Mouse (Mus musculus) retina, adult 2 months (tissue): ENCODE data around the gene Sftpa1.

Experiments
- DNase-seq: peaks from one replicate; pipeline ENCODE4 v3.0.0-alpha.2; 2012; ENCODE audit warnings: low read depth, low spot score

The Sftpa1 gene

DNA sequence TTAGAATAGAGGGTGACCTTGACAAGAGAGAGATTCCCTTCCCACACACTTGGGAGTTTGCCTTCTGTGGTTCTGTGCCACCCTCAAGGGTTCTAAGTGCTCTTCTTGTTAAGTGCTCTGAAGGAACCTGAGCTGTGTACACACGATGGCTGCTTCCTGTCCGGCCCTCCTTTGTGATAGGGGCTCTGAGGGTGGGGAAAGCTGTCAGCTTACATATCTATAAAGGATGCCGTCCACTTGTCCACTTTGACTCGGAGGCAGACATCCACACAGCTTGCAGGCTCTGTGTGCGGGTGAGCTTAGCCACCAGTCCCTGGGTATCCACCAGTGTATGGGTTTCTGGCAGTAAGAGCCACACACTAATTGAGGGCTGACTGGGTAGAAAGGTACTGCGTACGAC, at the start of gene Sftpa1:
Gene Sftpa1, plus strand, starts transcription at position 243 of the 400 bp plus-strand sequence.
- DNase-seq, result no peak

DNA sequence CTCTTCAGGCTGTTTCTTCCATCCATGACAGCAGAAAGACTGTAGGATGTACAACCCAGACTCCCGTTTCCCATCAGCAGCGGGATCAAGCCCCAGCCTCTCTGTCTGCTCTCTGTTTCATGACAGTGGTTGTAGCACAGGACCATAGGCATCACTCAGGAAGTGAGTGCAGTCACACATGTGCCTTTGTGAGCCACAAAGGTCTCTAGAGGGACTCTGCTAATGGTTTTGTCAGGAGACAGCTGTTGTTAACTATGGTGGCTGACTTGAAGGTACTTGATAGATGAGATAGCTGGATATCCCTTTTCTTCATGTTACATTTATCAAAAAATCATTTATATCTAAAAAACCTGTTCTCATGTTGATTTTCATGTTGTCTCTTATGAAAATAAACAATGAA, 49.2 kb upstream of the Sftpa1 start:
- DNase-seq, result no peak

DNA sequence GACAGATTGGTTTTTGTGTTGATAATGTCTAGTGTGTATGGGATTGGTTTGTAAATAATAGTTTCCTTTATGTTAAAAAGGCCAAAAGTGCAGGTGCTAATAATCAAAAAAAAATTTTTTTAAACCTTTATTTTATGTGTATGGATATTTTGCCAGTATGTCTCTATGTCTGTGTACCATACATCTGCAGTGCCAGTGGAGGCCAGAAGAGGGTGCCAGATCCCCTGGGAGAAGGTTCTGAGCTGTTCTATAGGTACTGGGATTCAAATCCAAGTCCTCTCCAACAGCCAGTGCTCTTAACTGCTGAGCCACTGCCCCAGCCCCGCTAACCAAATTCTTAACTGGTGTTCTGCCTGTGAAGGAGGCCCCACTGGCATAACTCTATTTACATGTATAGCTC, 44.1 kb upstream of the Sftpa1 start:
- DNase-seq, result no peak

DNA sequence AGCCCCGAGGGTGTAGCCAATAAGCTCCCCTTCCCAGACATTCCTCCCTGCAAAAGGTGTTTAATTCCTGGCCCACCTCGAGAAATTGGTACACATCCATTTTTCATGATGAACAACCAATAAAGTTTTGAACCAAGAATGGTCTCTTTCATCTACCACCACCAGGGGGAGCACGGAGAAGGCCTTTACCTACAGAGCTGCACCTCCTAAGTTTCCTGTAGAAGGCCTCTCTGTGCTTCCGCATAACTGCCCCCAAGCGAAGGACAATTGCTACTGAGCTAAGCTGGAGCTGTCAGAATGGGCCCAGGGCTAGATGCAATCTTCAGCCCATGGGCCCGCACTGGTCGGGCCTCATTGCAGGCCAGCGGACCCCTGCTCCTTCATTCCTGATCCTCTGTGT, 40.8 kb upstream of the Sftpa1 start:
- no peak for DNase-seq

DNA sequence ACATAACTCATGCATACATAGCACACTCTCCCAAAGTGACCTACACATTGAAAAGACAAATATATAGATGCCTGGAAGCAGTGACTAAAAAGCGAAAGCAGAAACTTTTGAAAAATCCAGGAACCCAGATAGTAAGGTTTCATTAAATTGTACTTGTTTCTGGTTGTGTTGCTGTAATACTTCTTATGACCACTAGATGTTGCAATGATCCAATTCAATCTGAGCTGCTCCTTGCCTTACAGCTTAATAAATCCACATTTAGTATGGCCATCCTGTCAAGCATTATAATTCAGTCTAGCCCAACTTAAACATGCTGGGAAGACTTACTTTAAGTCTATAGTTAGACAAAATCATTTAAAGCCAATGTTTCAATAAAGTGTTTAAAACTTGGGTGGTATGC, 37.5 kb upstream of the Sftpa1 start:
- no peak for DNase-seq

DNA sequence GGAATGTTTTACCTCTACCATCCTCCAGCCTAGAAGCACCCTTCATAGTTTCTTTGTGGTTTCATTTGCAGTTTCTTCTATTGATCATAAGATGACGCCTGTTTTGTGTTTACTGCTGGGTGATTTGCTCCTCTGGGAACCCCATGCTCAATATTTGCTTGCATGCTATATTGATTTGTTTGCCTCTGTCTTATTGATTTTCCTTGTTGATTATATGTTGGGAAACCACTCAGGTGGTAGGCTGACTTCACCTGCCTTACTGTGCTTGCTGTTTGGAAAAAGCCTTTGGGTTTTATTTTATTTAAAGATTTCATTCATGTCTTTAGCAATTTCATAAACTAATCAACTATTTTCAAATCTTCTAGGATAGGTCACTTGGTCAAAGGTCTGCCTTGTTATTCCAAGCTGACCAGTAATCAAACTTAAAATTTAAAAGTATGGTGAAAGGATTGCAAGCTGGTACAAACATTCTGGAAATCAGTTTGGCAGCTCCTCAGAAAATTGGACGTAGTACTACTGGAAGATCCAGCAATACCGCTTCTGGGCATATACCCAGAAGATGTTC, 35.2 kb upstream of the Sftpa1 start:
- no peak for DNase-seq

DNA sequence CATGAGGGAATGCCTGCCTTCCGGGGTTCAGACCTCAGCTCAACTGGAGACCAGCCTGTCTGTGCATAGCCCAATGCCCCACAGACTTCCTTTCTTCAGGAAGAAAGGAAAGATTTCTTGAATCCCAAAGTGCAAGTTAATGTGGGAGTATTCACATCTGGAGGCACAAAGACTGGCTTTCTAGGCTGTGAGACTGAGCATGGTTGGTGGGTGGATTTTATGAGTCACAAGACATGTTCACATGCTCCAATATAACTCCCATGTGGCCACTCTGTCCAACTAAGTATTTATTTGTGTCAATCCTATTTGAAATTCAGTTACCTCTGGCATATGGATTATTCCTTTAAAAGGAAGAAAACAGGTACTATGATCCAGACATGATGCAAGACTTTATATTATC, 32.9 kb upstream of the Sftpa1 start:
- no peak for DNase-seq

DNA sequence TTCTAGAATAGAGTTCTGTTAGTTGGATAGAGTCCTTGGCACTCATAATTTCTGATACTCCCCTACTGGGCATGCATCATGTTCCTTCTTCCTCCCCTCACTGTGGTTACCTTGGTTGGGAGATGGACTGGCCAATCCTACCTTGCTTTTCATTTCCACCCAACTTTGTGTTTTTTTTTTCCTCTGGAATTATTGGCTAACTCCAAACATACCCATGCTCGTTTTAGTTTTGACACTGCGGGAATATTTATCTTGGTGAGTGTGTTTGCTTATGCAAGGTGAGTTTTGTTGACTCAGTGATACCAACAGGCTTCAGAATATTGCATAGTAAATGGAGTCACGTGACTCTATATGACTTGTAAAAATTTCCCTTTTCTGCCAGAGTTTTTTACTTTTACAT, 30.9 kb upstream of the Sftpa1 start:
- no peak for DNase-seq

DNA sequence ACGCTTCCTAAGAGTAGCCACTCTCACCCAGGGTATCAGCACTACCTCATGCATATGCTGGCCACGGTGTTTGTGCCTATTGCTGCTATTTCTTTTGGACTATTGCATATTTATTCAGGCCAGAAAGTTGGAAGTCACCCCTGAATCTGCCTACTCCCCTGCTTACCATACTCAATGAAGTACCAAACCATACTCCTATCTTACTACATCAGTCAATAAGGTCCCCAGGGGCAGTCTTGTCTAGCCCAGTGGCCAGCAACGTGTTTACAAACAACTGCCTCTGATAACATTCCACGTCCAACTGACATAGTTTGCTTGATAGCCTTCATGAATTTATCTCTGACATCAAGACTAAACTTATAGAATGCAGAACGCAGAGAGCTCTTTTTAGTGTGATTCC, 30.3 kb upstream of the Sftpa1 start:
- DNase-seq, result no peak

DNA sequence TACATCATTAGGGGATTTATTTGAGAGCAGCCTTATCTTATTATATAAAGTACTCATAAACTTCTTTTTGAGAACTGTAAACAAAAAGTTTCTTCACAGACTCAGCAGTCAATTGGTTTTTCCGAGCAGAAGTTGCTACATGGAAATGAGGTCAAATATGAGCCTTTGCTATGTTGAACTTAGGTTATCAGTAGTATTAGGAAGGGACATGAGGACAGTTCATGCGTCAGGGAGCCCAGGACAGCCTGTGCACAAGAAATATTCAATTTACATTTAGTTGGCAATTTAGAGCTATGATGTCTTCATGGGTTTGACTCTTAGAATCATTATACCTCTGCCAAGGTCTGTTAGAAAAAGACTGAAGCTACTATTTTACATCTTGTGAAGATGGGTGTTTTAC, 29.3 kb upstream of the Sftpa1 start:
- DNase-seq, result no peak

DNA sequence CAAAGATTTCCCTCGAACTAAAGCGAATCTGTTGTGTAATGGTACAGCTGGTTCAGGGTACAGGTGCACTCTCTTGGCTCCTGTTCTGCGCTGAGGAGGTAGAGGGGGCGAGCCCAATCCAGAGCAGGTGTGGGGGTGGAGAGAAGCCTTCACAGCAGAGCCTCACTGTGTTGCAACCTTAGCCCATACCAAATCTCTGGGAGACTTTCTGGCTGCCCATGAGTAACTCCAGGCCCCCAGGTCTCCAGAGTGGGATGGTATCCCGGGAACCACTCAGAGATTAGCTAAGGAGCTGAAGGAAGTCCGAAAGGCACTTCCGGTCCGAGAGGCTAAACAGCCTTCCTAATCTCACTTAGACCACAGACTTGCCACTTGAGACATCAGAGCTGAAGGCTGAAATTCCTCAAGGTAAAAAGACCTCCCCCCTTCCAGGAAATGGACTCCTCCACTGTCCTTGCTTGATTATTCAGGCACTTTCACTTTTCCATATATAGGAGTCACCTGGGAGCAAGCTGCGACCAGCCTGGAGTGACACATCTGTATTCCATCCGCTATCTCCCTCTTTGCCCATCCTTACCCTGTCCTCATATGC, 26.6 kb upstream of the Sftpa1 start, which contains the start of gene Mat1a:
Gene Mat1a, plus strand, starts transcription at position 183 of the 592 bp plus-strand sequence.
- no peak for DNase-seq

DNA sequence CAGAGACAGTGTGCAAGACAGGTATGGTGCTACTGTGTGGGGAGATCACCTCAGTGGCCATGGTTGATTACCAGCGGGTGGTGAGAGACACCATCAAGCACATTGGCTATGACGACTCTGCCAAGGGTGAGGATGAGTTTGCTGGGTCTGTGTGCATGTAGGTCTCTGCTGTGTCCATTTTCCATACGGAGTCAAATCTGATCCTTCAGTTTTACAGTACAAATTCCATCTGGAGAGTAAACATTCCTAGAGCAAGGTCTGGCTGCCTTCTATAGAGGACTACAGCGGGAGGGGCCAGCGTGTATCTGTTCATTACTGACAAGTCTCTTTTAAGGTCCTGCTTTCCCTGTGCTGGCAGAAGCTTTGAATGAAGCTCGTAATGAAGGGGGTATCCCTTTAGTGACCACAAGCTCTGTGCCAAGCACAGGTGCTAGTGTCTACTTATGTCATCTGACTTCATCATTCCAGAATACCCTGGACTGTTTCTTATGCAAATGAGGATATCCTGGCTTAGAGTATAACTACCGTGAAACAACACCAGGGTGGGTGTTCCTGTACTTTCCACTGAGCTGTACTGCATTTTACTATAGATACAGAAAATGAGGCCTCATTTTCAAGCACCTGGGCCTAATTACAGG, 20.4 kb upstream of the Sftpa1 start:
- no peak for DNase-seq

DNA sequence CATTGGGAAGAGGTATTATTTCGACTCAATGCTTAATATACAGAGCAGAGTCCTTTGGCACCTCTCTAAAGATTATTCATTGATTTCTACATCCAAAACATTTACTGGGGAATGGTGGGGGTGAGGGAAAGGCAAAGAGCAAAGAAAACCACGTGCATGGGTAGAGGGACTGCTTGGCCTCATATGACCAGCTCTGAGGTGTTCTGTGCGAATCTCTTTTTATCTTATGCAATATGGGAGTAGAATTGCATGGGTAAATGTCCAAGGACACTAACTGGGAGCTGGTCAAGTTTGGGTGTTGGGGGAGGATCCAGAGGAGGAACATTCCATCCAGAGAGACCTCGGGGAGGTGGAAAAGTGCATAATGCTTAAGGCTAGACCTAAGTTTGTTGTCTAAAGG, 18.6 kb upstream of the Sftpa1 start:
- no peak for DNase-seq

DNA sequence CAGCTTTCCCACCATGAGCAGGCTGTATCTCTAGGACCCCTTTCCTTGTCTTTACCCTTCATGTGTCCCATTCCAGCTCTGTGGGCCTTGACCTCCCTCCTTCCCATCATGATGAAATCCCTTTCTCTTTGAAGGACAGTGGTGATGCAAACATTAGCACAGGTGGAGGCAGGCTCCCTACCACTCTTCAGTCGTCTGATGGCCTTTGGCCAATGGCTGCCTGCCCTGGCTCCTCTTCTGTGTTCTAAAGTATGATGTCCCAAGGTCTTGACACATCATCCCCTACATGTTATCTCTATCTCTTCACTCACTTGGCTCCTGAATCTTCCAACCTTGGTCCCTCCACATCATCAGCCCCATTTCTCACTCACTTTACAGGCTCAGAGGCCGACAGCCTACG, 15.3 kb upstream of the Sftpa1 start:
- DNase-seq, result no peak

DNA sequence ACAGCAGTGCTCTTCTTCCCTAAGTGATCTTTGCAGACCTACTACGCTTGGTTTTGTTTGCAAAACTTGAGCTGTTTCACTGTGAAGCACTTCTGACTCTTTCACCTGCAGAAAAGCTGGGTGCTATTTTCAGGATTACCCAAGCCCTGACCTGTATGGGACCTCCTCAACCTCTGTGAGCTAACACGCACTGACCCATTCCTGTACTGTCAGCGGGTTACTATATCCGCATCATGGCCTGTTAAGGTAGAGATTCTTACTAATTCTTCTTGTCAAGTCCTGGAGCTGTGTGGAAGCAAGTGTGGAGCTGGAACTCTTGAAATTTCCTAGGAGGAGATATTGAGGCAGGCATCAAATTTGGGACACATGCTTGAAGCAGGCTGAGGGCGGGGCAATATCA, 6.9 kb upstream of the Sftpa1 start:
- DNase-seq, result no peak

DNA sequence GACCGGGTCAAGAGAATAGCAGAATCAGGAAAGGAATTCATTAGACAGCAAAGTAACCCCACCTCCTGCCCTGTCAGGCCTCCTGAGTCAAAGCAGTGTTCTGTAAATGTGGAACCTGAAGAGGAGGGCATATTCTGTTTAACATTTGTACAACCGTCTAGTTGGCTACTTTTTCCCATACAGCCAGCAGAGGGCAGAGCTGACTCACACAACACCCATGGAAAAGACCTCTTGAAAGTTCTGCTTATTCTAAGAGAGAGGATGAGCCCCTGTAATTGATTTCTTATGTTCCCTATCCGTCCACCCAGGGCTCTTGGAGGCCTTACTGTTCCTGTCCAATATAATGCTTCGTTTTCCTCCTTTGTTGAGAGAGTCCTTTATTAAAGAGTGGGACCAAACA, 3.6 kb upstream of the Sftpa1 start:
- DNase-seq, result no peak

DNA sequence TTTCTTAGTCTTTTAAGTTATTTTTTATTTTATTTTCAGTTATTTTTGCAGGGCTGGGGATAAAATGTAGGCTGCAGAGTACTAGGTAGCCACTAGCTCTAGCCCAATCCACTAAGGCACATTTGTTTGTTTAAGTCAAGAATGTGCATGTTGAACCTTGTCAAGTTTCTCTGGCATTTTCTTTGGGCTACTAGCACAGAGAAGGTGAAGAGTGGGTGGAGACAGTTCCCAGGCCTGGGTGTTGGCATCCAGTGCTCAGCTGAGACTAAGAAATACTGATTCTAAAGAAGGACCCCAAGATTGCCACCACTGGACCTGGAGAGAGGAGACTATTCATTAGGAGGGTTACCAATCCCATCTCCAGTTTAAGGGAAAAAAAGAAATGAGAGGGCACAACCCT, 5.4 kb downstream of the Sftpa1 start:
- DNase-seq, result no peak

DNA sequence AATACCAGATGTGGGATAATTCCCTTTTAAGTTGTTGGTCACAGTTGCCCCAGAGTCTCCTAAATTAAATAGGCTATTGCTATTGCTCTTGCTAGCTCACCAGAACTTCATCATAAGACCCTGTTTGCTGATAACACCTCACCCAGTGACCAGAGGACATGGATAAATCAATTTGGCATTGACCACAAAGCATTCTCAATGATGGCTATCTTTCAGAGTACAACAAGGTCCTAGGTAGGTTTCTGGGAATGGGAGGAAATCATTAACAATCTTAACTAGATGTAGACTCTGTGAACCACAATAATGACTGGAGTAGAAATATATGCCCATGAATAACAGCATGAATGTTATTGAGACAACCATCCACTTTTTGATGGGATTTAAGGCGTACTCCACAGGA, 9.1 kb downstream of the Sftpa1 start:
- DNase-seq, result no peak

DNA sequence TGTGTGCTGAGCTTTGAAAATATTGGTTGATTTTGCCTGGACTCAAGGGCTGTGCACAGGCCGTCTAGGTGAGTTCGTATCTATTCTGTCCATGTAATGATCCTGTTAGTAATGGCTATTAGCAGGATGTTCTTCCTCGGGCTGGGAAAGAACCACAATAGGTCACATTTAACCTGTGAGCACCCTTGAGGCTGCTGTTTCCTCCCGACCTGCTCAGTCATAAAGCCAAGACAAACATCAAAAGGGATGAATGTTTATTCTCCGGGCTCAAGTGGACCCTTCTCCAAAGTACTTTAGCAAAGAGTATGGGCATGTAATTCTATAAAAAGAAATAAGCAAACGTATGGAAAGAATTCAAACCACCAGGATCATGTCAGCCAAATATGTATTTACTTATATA, 14.5 kb downstream of the Sftpa1 start:
- no peak for DNase-seq

DNA sequence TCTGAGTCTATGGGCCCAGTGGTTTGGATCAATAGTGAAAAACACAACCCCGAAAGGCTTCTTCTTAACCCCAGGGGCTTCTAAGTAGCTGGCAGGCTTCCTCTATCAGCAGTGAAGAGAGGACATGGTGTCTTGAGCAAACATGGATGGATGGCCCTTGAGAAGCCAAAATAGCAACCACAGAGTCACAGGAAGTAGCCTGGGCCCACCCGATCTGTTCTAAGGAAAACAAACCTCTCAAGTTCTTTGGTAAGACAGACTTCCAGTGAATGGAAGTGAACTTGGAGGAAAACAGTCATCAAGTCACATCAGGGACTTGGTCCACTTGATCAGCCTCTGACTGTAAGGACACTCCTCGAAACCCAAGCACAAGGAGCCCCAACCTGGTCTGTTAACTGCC, 15.3 kb downstream of the Sftpa1 start:
- DNase-seq, result no peak

DNA sequence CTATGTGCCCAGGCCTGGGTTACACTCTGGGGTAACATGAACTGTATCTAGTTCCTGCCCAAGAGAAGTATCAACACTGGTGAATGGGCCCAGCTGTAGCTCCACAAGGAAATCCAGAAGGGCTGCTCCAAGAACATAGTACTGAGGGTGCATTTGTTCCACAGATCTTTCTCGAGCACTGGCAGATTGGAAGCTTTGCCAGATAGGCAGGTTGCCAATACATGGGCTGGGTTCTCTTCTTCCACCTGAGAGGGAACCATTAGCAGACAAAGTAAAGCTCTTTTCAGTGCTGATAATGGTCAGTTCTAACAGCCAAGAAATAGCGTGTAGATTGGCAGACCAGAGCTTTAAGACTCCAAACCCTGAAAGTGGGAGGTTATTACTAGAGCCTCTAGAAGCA, 15.8 kb downstream of the Sftpa1 start:
- DNase-seq, result no peak

DNA sequence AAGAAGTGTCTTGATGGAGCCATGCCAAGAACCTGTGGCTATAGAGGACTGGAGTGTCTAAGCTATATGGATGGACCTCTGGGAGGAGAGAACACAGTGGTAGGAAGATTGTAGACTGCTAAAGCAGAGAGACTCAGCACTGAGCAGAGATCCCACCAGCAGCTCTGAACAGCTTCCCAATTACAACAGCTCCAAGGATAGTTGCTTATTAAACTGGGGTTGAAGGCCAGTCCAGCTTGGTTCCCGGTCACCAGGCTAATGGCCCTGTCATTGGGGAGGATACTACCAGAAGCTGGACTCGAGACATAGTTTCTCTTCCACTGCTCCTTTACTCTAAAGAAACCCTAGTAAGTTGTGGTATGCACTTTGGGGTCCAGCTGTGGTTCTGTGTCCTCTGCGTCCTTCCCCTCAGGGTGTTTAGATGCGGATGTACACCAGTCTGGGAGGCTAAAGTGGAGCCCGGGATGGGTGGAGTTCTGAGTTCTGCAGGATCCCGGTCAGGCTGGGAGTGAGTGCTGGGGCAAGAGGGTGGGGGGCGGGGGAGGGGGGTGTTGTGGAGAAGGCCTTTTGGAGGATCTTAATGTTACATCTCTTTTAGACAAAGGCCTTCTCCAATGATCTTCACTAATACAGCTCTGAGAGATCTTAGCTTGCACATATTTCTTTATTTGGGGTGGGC, 19.8 kb downstream of the Sftpa1 start, which contains the start of gene Mbl1:
Gene Mbl1, plus strand, starts transcription at position 239 of the 679 bp plus-strand sequence.
- no peak for DNase-seq

DNA sequence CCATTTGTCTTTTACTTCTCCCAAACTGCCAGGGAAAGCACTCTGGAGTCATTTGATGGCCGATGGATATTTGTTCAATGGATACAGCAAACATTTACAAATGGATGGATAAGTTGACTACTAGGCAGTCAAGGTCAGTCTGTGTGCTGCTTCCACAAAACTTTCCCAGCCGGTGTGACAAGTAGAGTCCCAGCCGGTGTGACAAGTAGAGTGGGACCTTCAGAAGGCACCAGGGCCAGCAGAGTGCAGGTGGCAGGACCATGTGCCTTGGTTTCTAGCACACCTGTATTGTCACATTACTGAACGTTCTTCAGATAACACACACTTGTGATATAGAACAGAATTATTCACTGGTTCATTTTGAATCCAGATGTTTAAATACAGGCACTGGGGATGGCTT, 28.5 kb downstream of the Sftpa1 start:
- DNase-seq, result no peak
